Mouse (Mus musculus) adrenal gland, postnatal 4 days (tissue): Measurements from ENCODE around the gene Il12rb2. TPM values are rescaled to one million over a fixed set of nuclear protein-coding genes. Genes with fewer than 3 reads are reported as not detected.

Experiments used
- DNase-seq, 2 experiments: peaks; one replicate each; pipeline ENCODE4 v3.0.0; 2021 to 2022; ENCODE audit warnings: low spot score in 2 of 2, mixed read lengths in 2 of 2
- long read RNA-seq, 2 experiments: library from polyadenylated mRNA; stranded (forward); transcript quantifications; one replicate each; pipeline ENCODE4 v2.0.0; 2021
- total RNA-seq, 2 experiments: library from RNA; stranded (reverse); gene quantifications; 2 replicates each; pipeline ENCODE4 v1.2.3; 2021

Il12rb2 gene
- under 1 TPM; 0.14 to 0.31 TPM for total RNA-seq
- long read RNA-seq, experiment 1, result 0 reads
- long read RNA-seq, experiment 2, result 0 reads

DNA sequence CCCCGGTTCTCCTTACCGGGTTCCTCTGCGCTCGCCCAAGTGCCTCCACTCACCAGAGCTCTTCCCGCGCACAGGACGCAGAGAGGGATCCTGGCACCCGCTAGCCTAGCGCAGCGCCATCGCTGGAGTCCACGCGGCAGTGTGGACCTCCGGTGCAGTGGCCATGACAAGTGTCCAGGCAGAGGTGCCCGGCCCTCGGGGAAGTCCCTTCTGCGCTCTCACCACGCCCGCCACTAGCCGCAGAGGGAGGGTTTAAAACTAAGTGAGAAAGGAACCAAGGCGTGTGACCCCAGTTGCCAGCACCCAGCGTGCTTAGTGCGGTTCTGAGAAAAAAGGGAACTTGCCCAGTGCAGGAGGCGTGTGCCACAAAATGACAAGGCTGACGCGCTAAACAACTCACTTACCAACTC, at the start of gene Il12rb2:
Gene Il12rb2 (minus strand): TSS at position 207 of the 410 bp plus-strand sequence.
- no peak for DNase-seq

DNA sequence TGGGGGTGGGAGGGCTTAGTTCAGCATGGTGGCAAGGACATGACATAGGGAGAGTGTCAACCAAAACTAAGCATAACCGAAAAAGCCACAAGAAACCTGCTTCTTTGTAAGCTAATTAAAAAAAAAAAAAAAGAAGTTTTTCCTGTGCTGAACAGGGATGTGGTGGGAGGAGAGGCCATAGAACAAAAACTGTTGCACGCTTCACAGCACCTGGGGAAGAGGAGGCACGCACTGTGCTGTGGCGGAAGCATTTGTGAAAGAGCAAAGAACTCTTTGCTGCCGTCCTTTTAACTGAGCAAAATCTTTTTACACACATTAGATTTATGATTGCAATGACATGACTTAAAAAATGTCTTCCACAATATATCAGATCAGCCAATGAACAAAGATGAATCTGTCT, 45.8 kb upstream of the Il12rb2 start:
- no peak for DNase-seq

DNA sequence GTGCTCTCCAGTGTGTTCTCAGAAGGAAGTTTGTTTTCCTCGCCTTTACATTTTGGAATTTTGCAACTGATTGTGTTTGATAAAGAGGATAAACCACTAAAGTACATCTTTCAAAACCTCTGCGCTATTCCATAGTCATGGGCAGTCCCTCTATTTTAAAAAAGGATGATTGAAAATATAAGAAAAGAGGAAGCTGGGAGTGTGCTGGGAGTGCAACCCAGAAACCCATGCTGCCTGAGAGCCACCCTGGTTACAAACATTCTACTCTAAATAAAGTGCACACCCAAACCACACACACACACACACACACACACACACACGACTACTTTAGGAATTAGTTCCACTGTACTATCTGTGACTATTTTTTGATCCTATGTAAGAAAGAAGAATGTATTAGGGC, 40.6 kb upstream of the Il12rb2 start:
- DNase-seq, result no peak

DNA sequence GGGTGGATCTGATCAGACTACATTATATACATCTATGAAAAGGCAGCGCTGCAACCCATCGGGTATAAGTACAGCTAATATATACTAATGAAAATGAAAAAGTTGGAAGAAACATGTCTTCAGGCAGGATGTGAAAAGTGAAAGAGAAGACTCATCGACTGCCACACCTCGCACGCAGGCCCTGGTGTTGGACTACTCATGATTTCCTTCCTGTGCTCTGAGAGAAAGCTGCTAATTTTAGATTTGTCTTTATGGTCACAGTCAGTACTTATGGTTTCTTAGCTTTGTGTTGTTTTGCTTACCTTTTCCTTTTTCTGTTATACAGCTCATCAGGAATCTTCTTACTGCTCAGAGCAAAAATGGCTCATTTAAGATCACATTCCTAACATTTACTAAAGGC, 39.3 kb upstream of the Il12rb2 start:
- no peak for DNase-seq

DNA sequence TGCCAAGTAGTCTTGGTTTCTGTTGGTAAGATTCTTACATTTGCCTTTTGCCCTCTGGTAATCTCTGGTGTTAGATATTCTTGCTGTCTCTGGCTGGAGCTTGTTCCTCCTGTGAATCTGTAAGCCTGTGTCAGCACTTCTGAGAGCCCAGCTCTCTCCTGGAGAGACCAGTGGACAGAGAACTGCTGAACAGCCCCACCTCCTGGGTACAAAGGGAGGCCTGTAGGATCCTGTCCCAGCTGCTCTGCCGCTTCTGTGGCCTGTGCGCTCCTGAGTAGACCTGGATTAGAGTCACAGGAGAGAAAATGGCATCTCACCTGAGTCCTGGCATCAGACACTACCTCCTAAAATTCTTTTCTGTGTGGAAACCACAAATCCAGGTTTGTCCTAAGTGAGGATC, 37.4 kb upstream of the Il12rb2 start:
- DNase-seq, result no peak

DNA sequence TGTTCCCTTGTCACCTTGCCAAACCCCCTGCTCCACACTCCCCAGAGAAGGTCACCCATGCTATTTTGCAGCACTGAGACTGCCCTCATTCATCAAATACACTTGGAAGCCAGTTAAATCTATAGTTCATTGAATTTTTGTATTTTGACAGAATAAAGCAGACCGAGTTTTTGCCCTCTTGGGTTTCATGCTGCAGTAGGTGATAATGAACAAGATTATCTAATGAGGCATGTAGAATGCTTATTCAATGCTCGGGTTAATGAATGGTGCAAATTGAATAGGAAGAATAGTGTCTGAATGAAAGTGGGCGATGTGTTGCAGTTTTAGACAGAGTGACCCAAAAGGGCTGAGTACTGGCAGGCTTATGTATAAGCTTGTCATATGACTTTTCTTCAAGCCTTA, 29.3 kb upstream of the Il12rb2 start:
- no peak for DNase-seq

DNA sequence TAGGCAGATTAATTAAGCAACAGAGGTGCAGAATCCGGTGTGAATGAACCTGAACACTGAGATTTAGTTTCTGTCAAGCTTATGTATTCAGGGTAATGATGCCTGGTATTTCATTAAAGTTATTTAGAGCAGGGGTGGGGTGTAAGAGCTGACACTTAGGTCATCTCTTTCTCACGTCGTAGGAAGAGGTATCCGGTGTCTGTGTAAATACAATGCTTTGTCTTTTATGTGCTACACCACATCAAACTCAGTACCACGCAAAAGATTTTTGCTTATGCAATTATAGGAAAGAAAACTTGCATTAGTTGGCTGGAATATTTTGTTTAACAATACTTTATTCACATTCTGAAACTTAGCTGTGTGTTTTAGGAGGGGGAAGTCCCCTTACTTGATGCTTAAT, 23.6 kb upstream of the Il12rb2 start:
- DNase-seq, result no peak

DNA sequence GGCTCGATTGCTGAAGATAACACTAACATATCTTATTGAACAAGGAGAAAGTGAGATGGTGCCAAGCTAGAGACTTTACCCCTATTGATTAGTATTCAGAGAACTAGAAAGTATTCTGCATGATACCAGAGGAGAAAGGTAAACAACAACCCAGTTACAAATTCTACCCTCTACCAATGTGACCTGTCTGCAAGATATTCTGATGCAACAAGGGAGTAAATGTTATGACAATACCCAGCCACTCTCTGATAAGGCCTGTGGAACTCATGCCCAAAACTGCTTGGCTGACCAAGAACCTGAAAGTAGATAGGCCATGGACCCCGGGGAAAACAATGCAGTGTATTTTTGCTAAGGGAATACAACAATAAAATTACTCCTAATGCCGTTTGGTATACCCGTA, 10.2 kb downstream of the Il12rb2 start:
- DNase-seq, result no peak

DNA sequence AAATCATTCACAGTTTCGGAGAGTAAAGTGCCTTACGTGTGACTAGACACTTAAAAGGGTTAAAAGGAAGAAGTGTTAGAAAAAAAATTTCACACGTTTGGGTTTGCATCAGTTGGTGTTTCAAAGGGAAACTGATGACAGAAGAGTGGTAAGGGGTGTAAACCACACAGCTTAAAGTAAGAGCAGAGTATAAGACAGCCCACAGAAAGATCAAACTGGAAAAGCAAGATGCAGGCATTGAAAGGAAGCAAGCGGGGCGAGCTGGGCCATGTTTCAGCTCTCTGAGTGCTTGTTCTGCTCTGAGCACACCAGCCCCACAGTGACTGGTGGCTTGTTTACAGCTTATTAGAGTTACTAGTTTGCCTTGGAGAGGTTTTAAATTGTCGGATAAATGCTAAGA, 27.9 kb downstream of the Il12rb2 start:
- DNase-seq, result no peak

DNA sequence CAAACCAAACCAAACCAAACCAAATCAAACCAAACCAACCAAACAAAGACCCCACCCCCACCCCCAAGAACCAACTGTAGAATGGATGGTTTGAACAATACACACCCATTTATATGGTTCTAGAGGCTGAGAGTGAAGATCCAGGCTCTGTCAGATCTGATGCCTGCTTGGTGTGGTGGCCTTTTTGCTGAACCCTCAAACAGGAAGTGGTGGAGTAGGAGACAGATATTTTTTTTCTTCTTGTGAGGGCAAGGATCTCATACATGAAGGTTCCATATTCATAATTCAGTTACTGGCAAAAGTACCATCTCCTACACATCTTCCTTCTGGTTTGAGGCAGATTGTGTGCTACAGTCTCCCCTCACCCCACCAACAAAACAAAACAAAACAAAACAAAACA, 36.5 kb downstream of the Il12rb2 start:
- DNase-seq, result no peak

DNA sequence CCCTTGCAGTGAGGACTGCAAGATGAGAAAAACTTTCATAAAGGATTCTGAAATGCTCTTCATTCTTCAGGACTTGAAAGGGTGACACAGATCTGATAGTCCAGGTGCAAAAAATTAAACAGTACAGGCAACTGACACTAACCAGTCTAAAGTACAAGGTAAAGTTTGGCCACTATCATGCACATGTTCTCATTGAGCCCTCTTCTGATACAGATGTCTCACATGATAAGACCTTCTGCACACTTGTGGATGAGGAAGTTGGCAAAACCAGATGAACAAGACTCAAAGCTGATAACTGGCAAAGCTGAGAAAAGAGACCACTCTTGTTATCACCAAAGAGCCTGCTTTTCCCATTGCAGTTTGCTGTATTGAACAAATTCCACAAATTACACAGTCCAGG, 38.0 kb downstream of the Il12rb2 start:
- no peak for DNase-seq

DNA sequence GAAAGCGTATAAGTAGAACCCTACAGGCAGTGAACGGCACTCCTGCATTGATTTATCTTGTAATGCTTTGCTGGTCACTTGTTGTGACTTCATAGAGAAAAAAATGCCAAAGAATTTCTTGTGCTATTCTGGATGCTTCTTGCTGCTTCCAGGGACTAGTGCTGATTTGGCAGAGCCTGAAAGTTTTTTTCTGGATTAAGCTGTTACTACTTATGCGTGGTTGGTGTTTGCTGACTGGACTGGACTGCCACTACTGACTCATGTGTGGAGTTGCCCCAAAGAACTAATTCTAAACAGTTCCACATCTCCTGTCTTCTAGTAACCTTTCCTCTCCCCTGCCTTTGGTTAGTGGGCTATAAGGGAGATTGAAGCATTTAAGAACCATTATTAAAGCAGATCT, 52.2 kb downstream of the Il12rb2 start:
- no peak for DNase-seq

DNA sequence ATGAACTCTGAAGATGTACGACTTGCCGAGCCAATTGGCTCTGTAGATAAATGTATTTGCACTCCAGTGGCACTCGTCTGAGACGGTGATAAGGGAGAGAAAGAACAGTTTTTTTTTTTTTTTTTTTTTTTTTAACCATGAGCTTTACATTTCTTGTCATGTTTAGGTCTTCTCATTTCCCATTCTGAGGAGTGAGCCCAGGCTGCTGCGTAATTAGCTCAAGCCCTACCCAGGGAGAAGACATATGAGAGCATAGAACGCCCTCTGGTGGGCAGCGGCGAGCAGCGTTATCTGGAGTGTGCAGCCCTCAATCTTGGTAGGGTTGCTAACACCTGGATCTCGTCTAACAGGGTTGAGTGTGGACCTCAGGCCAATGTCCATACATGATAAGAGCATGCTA, 57.5 kb downstream of the Il12rb2 start:
- peak; percentile 17 to 54 for DNase-seq

DNA sequence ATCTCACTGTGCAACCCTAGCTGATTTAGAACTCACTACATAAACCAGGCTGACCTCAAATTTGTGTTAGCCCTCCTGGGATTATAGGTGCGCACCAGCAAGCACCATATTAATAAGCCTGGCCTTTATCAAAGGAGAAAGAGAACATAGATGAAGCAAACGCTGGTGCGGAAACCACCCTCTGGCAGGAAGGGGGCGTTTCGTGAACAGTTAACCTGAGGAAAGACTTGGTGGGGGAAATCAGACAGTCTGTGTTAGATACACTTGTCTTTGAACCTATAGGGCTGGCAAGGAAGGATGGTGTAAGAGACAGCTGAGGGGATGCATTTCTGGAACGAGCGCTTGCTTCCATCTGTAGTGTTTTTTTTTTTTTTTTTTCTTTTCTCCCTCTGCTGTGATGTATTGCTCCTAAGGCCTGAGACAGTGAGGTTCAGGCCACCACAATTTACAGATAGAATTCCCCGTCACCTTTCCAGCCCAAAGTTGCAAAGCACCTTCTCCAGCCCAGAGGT, 58.1 kb downstream of the Il12rb2 start:
- no peak for DNase-seq

DNA sequence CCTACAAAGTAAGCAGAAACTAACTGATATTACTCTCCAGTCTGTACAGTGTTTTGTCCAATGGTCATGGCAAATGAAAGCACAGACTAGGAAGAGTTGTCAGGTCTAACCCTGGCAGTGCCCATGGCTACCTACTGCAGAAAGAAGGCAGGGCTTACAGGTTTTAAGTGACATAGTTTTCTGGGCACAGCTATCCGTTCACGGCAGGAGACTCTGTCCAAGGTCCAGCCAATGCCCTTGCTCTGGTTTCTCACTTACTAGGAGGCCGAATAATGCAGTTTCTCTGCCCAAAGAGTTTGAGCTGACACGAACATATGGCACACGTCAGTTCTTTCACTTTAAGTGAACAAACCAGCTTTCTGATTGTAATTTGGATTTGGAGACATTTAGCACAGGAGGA, 58.9 kb downstream of the Il12rb2 start:
- DNase-seq, result no peak

DNA sequence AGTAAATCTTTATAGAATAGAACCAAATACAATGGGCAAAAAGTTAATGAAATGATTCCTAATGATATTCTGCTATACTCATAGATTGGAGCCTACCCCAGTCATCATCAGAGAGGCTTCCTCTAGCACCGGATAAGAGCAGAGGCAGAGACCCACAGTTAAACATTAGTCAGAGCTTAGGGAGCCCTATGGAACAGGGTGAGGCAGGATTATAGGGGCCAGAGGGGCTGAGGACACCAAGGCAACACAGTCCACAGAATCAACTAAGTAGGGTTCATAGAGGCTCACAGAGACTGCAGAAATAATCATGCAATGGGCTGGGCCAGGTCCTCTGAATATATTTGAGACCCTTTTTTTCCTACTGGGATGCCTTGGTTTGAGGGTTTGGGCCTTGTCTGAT, 61.3 kb downstream of the Il12rb2 start:
- no peak for DNase-seq

DNA sequence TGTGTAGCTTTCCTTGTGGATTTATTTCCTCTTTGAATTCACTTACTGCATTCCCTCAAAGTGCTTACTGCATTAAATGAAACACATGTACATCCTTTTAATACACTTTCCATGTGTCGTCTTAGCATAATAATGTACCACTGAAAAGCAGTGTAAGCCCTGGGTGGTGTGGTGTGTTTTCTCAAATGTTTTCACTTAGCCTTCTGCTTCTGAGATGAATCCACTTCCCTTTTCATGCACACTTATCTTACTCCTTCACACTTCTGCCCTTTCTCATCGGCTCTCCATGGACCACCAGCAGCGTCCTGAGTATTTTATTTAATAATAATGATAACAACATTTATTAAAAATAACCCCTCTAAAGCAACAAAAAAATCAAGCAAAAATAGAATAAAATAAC, 66.2 kb downstream of the Il12rb2 start:
- no peak for DNase-seq

DNA sequence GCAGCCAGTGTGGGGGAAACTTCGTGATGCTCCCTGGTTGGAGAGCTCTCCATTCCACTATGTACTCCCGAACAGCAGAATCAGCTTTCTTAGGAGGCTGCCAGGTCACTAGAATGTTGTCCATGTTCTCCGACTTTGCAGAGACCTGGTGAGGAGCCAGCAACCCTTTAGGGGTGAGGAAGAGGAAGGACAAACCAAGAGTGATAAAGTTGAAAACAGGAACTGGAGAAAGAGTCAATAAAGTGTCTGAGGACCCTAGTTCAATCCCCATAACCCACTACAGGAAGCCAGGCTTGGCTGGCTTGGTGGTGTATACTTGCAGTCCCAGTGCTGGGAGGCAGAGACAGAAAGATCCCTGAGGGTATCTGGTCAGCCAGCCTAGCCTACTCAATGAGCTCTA, 67.0 kb downstream of the Il12rb2 start:
- no peak for DNase-seq

DNA sequence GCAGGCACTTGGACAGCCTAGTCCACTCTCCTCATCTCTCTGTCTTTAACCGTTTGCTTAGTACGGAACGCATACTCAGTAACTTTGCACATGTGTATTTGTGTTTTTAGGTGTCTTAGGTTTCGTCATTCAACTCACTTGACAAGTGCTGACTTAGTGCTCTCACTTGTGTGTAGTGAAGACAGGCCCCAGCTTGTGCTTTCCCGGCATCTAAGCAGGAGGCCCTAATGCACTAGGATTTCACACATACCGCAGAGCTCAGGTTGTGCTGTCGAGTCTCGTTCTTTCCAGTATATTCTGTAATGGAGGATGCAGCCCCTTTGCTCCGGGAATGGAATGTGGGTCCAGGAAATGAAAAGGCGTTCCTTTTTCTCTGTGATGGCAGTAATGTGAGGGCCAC, 72.8 kb downstream of the Il12rb2 start:
- no peak for DNase-seq

DNA sequence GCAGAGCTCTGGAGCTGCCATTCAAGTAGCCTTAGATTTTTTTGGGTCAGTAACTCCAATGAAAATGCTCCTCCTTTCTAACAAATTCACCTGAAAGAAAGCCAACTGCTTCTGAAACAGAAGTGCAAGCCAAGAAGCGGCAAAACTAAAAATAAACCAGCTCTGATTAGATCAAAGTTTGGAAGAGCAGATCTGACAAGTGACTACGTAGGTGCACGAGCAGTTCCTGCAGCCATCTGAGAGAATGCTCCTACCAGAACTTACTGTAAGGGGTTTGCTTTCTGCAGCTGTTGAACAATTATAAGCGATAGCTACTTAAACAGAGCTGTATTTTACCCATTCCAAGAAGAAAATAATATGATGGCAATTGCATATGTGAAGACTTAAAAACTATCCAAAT, 73.5 kb downstream of the Il12rb2 start:
- DNase-seq, result no peak

DNA sequence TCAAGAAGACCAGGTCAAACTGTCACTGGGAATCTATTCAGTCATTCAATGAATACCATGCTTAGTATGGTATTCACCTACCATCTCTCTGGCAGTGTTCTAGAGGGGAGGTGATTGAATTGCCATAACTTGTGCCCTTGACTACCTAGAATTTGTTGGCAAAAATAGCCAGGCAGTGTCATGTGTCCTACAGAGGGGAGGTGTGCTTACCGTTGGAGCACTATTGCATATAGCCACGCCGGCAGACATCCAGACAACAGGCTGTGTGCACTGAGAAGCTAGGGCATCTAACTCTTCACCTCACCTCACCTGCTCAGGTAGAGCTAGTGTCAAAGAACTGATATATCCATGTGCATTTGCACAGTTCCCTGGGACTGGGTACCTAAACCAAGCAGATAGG, 74.8 kb downstream of the Il12rb2 start:
- DNase-seq, result no peak

DNA sequence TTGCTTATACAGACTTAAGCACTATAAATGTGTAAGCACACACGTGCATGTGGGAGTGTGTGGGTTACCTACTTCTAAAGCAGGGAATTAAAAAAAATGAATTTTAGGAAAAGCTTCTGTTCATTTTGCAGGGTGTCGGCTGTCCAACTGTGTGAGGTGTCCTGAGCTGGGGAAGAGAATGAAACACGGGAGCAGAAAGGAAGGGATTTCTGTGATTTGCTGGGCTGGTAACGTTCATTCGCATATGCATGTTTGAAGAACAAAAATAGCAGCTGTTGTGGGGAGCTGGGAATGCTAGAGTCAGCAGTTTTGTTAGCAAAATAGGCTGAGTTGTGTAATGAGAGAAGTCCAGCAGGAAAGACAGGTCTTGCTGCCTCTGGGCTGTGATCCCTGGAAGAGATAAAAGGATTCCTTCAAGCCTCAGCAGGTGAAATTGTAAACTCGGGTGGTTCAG, 75.3 kb downstream of the Il12rb2 start:
- DNase-seq, result no peak

DNA sequence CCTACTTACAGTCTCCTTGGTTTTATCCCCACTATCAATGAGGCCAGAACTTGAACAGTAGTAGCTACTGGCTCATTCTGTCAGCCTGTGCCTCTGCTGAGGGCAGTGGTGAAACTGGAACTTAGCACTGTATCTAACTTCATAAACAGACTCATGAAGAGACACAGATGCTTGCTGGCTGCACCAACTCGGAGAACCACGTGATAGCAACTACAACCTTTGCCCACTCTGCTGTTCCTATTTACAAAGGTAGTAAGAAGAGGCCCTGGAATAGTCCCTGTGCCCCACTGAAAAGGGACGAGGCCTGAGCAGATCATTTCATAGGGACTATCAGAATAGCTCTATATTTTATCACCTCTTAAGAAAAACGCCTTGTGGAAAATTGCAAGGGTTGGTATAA, 75.7 kb downstream of the Il12rb2 start:
- DNase-seq, result no peak

DNA sequence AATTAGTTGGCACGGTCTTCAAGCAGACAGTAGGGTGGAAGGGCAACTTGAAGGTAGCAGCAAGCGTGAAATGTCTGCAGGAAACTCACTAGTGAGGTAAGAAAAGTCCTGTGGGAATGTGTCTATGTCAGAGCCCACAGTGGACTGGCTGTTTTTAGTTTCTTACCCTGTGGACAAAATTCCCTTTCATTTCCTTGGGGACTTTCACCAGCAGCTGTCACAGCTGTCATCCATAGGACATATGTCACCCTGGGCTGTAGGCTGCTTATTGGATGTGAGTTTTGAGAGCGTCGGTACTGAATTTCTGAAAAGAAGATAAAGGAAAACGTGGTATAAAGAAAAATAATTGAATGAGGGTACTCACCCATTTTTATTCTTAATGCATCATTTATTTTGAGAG, 77.2 kb downstream of the Il12rb2 start:
- no peak for DNase-seq
